Mouse (Mus musculus): ENCODE measurements at regions not wholly inside any gene's neighbourhood (a gene's known extent, or its start where the extent isn't known, plus 50 kb on each side); places are given as distances from the start of the nearest gene placed in this dataset.

GRCm38 (mm10) chr2:128498611-128499010 lies 92.4 kb upstream of the Spdye4c start:
- H3K4me3 ChIP-seq (ENCODE audit: low read depth, low read length) = no peak overlapping the region
- ATAC-seq (ENCODE audit: low FRiP score) (no peak), DNase-seq (ENCODE audit: low spot score, missing footprints) (no peak)
- H3K4me1 ChIP-seq (ENCODE audit: control insufficient read depth, insufficient read depth, low read length) = no peaks in the 10 kb centered on the region
- no peak overlapping the region for H3K9ac ChIP-seq (ENCODE audit: low read length)
- no peaks in the 10 kb centered on the region for H3K27me3 ChIP-seq (ENCODE audit: control insufficient read depth, insufficient read depth, low read length)
- H3K27ac ChIP-seq (ENCODE audit: low read depth, low read length) = no peak overlapping the region
- no peaks in the 10 kb centered on the region for H3K36me3 ChIP-seq (ENCODE audit: control insufficient read depth, insufficient read depth, low read length)
- 89% methylated on average over 5 of the region's 5 CpGs for WGBS
- H3K9me3 ChIP-seq (ENCODE audit: control insufficient read depth, low read length) = no peaks in the 10 kb centered on the region
- no peak overlapping the region for H3K4me2 ChIP-seq

GRCm38 (mm10) chr2:128499575-128500184 lies 91.3 kb upstream of the Spdye4c start:
- H3K4me2 ChIP-seq = no peak overlapping the region
- no peak overlapping the region for H3K9ac ChIP-seq (ENCODE audit: low read length)
- ATAC-seq (ENCODE audit: low FRiP score) = no peak
- no peak for DNase-seq (ENCODE audit: low spot score, missing footprints)
- H3K27me3 ChIP-seq (ENCODE audit: control insufficient read depth, insufficient read depth, low read length) = no peaks in the 10 kb centered on the region
- no peaks in the 10 kb centered on the region for H3K9me3 ChIP-seq (ENCODE audit: control insufficient read depth, low read length)
- H3K4me1 ChIP-seq (ENCODE audit: control insufficient read depth, insufficient read depth, low read length) = no peaks in the 10 kb centered on the region
- no peaks in the 10 kb centered on the region for H3K36me3 ChIP-seq (ENCODE audit: control insufficient read depth, insufficient read depth, low read length)
- no peak overlapping the region for H3K27ac ChIP-seq (ENCODE audit: low read depth, low read length)
- WGBS = 87% methylated on average over 14 of the region's 14 CpGs
- no peak overlapping the region for H3K4me3 ChIP-seq (ENCODE audit: low read depth, low read length)

- Histone ChIP-seq H3K9ac (ENCODE audit: low read length) (no peak overlapping the region), H3K27me3 (ENCODE audit: control insufficient read depth, insufficient read depth, low read length) (no peaks in the 10 kb centered on the region), H3K27ac (ENCODE audit: low read depth, low read length) (no peak overlapping the region), H3K4me2 (no peak overlapping the region), H3K4me1 (ENCODE audit: control insufficient read depth, insufficient read depth, low read length) (no peaks in the 10 kb centered on the region), H3K36me3 (ENCODE audit: control insufficient read depth, insufficient read depth, low read length) (no peaks in the 10 kb centered on the region), H3K9me3 (ENCODE audit: control insufficient read depth, low read length) (no peaks in the 10 kb centered on the region), H3K4me3 (ENCODE audit: low read depth, low read length) (no peak overlapping the region)
- DNase-seq (ENCODE audit: low spot score, missing footprints) (no peak), ATAC-seq (ENCODE audit: low FRiP score) (no peak)
- WGBS = 83% methylated on average over 4 of the region's 4 CpGs
Observed at GRCm38 (mm10) chr2:128502676-128503075, 88.3 kb upstream of the Spdye4c start.

GRCm38 (mm10) chr2:128503136-128503935 lies 87.7 kb upstream of the Spdye4c start:
- no peaks in the 10 kb centered on the region for H3K27me3 ChIP-seq (ENCODE audit: control insufficient read depth, insufficient read depth, low read length)
- H3K9me3 ChIP-seq (ENCODE audit: control insufficient read depth, low read length) = no peaks in the 10 kb centered on the region
- DNase-seq (ENCODE audit: low spot score, missing footprints) (no peak), ATAC-seq (ENCODE audit: low FRiP score) (no peak)
- H3K4me3 ChIP-seq (ENCODE audit: low read depth, low read length) = no peak overlapping the region
- H3K4me2 ChIP-seq = no peak overlapping the region
- H3K9ac ChIP-seq (ENCODE audit: low read length) = no peak overlapping the region
- no peaks in the 10 kb centered on the region for H3K4me1 ChIP-seq (ENCODE audit: control insufficient read depth, insufficient read depth, low read length)
- no peaks in the 10 kb centered on the region for H3K36me3 ChIP-seq (ENCODE audit: control insufficient read depth, insufficient read depth, low read length)
- H3K27ac ChIP-seq (ENCODE audit: low read depth, low read length) = no peak overlapping the region
- WGBS = 93% methylated on average over 2 of the region's 2 CpGs

GRCm38 (mm10) chr2:128507591-128508243 lies 83.3 kb upstream of the Spdye4c start:
- Histone ChIP-seq H3K27me3 (ENCODE audit: control insufficient read depth, insufficient read depth, low read length) (no peaks in the 10 kb centered on the region), H3K9ac (ENCODE audit: low read length) (no peak overlapping the region), H3K4me1 (ENCODE audit: control insufficient read depth, insufficient read depth, low read length) (no peaks in the 10 kb centered on the region), H3K4me2 (no peak overlapping the region), H3K4me3 (ENCODE audit: low read depth, low read length) (no peak overlapping the region), H3K9me3 (ENCODE audit: control insufficient read depth, low read length) (no peaks in the 10 kb centered on the region), H3K36me3 (ENCODE audit: control insufficient read depth, insufficient read depth, low read length) (no peaks in the 10 kb centered on the region), H3K27ac (ENCODE audit: low read depth, low read length) (no peak overlapping the region)
- no peak for ATAC-seq (ENCODE audit: low FRiP score)
- no peak for DNase-seq (ENCODE audit: low spot score, missing footprints)
- WGBS = 56% methylated on average over 11 of the region's 11 CpGs

GRCm38 (mm10) chr2:128508244-128508605 lies 82.8 kb upstream of the Spdye4c start:
- Histone ChIP-seq H3K4me1 (ENCODE audit: control insufficient read depth, insufficient read depth, low read length) (no peaks in the 10 kb centered on the region), H3K36me3 (ENCODE audit: control insufficient read depth, insufficient read depth, low read length) (no peaks in the 10 kb centered on the region), H3K27me3 (ENCODE audit: control insufficient read depth, insufficient read depth, low read length) (no peaks in the 10 kb centered on the region), H3K4me3 (ENCODE audit: low read depth, low read length) (no peak overlapping the region), H3K9me3 (ENCODE audit: control insufficient read depth, low read length) (no peaks in the 10 kb centered on the region), H3K4me2 (no peak overlapping the region), H3K27ac (ENCODE audit: low read depth, low read length) (no peak overlapping the region), H3K9ac (ENCODE audit: low read length) (no peak overlapping the region)
- ATAC-seq (ENCODE audit: low FRiP score) = no peak
- 81% methylated on average over 2 of the region's 2 CpGs for WGBS
- no peak for DNase-seq (ENCODE audit: low spot score, missing footprints)

- no peaks in the 10 kb centered on the region for H3K9me3 ChIP-seq (ENCODE audit: control insufficient read depth, low read length)
Observed at GRCm38 (mm10) chr2:128511291-128511690, 79.7 kb upstream of the Spdye4c start.

GRCm38 (mm10) chr2:128512852-128513251 lies 78.2 kb upstream of the Spdye4c start:
- H3K27me3 ChIP-seq (ENCODE audit: control insufficient read depth, insufficient read depth, low read length) = no peaks in the 10 kb centered on the region
- H3K9me3 ChIP-seq (ENCODE audit: control insufficient read depth, low read length) = no peaks in the 10 kb centered on the region
- no peaks in the 10 kb centered on the region for H3K36me3 ChIP-seq (ENCODE audit: control insufficient read depth, insufficient read depth, low read length)
- H3K9ac ChIP-seq (ENCODE audit: low read length) = no peak overlapping the region
- no peak for ATAC-seq (ENCODE audit: low FRiP score)
- DNase-seq (ENCODE audit: low spot score, missing footprints) = no peak
- WGBS = 84% methylated on average over 6 of the region's 6 CpGs
- no peak overlapping the region for H3K27ac ChIP-seq (ENCODE audit: low read depth, low read length)
- H3K4me2 ChIP-seq = no peak overlapping the region
- no peaks in the 10 kb centered on the region for H3K4me1 ChIP-seq (ENCODE audit: control insufficient read depth, insufficient read depth, low read length)
- H3K4me3 ChIP-seq (ENCODE audit: low read depth, low read length) = no peak overlapping the region

More at GRCm38 (mm10) chr2:128511291-128511690, 79.7 kb upstream of the Spdye4c start:
- WGBS = 88% methylated on average over 6 of the region's 6 CpGs
- no peaks in the 10 kb centered on the region for H3K4me1 ChIP-seq (ENCODE audit: control insufficient read depth, insufficient read depth, low read length)
- no peaks in the 10 kb centered on the region for H3K36me3 ChIP-seq (ENCODE audit: control insufficient read depth, insufficient read depth, low read length)
- no peak overlapping the region for H3K9ac ChIP-seq (ENCODE audit: low read length)
- ATAC-seq (ENCODE audit: low FRiP score) = no peak
- no peak overlapping the region for H3K4me3 ChIP-seq (ENCODE audit: low read depth, low read length)
- H3K4me2 ChIP-seq = no peak overlapping the region
- H3K27ac ChIP-seq (ENCODE audit: low read depth, low read length) = no peak overlapping the region
- no peaks in the 10 kb centered on the region for H3K27me3 ChIP-seq (ENCODE audit: control insufficient read depth, insufficient read depth, low read length)
- DNase-seq (ENCODE audit: low spot score, missing footprints) = no peak
